Mouse (Mus musculus) cerebellum, postnatal 36 days (tissue): ENCODE data around the gene St6galnac3.

Experiments used
- DNase-seq, 2 experiments: peaks; one replicate each; pipeline ENCODE4 v3.0.0; 2021 to 2022; ENCODE audit warnings: mixed read lengths in 2 of 2

The St6galnac3 gene

DNA sequence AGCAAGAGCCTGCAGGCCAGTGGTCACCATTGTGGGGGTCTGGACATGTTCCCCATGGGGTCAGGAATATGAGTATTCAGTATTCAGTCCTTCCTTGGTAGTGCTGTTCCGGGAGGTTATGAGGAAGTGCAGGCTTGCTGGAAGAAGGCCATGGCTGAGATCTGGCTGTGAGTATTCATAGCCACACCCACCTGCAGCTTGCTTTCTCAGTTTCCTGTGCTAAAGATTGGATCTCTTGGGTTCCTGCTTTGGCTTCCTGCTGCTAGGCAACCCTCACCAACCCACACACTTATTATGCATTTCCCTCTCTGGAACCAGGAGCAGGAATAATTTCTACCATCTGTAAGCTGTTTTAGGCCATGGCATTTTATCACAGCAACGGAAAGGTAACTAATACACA, 267.8 kb downstream of the St6galnac3 start:
- DNase-seq = no peak

DNA sequence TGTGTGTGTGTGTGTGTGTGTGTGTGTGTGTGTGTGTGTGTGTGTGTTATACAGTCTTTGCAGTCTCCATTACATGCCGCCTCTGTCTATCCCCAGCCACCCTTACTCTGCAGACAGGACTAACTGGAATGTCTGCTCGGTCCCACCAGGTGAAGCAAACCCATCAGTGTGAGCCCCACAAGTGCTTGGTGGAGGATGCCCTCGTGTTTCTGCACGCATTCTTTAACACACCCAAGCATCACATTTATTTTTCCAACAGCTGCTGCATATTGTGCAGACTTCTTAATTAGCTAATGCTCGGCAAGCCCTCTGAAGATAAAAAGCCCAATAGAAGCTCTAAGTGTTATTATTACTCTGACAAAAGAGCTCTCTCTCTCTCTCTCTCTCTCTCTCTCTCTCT, 268.7 kb downstream of the St6galnac3 start:
- no peak for DNase-seq

DNA sequence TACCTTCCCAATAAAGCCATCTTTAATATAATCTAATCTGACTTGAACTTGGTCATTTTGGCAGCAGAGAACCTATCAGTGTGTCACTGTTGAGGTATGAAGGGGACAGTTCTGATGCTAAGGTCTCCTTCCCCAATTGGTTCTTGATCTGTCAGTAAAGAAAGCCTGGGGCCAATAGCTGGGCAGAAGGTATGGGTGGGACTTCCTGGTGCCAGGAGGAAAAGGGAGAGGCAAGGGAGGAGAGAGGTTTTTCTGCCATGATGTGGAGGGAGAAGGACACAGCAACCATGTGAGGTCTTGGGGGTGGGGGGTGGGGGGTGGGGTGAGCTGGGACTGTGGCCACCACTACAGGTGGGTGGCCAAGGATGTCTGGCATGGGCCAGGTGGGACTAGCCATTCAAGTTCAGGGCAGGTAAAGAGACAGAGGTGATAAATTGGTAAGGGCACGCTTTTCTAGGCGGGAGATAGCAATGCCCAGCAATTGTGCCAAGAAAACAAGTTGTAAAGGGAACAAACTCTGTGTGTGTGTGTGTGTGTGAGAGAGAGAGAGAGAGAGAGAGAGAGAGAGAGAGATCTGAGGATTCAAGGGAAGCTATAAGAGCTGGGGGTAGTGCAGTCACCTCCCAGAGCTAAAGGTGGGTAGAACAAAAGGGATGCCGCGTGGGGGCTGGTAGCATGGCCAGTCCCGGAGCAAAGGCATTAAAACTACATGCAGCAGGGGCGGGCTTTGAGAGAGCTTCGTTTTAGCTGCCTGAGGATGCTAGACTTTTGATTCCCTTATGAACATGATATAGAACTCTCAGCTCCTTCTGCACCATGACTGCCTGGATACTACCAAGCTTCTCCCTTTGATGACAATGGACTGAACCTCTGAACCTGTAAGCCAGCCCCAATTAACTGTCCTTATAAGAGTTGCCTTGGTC, 271.6 kb downstream of the St6galnac3 start:
- no peak for DNase-seq

DNA sequence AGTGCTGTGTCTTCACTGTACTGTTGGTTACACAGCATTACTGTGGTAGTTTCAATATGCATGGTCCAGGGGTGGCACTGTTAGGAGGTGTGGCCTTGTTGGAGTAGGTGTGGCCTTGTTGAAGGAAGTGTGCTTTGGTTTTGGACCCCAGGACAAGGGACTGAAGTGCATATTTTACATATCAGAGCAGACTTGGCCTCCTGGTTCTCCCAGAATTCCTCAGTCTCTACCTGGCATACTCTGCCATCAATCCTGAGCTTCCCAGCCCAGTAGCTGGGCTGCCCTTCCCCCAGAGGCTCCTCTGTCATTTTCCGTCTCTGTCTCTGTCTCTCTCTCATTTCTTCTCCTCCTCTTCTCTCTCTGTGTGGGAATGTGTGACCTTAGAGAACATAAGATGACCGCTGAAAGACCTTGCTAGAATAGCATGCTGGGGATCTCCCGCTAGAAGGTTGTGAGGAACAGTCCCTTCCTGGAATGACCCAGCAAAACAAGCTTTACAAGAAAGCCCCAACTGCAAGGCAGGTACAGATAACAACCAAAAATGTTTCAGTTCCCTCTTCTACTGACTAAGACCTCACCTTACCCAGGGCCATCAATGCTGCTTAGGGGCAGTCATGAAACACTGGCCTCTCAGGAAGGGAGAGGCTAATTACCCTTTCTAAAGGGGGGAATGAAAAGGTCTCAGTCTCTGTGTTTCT, 272.5 kb downstream of the St6galnac3 start:
- DNase-seq = no peak

DNA sequence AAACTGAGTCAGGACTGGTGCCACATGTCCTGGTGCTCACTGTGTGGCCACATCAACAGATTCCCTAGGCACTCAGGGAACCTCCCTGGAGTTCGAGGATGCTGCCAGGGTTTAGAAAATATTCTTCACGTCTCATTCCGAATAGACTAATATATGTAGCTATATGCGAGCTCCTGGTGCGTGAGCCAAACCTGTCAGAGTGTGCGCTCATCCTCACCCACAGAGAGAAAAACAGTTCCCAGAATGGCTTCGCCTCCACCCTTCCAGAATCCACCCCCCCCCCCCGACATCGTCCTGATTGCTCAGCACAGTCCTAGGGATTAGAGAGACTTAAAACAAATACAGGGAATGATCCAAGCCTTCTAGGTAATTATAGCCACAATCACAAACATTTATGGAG, 283.6 kb downstream of the St6galnac3 start:
- no peak for DNase-seq

DNA sequence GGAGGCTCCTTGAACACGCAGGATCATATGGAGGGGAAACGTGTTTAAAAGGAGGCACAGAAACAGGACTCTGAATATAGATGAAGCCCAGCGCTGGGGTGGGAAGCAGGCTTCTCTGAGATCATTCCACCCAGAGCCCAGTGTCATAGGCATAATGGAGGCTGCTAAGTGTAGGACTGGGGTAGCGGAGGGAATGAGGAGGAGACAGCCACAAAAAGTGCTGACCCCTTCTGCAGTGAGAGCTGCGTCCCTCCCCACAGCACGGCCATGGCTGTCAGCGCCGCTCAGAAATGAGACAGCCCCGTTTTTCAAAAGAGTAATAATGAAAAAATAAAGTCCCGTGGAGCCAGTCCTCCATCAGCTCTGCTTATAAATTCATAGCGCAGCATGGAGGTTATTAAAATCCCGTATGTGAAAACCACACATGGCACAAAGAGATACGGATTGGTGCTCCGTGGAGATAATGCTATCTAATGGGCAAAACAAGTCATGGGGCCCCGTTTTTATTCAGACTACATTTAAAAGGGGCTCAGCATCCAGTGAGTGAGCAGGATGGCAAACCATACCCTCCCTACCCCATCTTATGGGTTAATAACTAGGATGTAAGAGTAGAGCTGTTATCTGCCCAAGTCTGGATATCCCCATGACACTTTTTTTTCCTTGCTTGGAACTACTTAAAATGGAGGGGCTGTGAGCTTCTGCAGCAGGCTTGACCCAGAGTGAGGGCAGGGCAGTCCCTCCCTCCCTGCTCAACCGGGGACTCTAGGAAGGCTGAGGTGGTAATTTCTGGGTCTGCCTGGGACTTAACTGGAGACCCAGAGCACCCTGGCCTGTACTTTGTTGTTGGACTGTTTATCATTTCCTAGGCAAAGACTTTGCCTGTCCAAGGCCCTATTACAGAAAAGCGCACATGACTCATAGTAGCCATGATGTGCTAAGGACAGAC, 288.6 kb downstream of the St6galnac3 start:
- DNase-seq = no peak

DNA sequence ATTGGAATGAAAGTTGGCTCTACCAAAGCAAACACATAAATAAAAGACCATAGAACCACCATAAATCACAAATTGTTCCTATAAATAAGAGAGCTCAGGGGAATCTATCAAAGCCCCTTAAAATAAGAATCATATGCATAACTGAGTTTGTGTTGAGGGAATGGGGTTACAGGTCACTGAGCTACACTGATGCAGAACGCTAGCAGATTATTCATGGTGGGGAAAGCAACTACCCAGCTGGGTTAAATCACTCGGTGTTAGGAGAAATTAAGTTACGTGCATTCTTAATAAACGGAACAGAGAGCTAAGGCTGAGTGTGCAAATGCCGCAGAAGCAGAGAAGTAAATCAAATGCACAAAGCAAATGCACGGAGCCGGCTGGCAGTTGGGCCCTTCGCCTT, 292.0 kb downstream of the St6galnac3 start:
- DNase-seq = no peak

DNA sequence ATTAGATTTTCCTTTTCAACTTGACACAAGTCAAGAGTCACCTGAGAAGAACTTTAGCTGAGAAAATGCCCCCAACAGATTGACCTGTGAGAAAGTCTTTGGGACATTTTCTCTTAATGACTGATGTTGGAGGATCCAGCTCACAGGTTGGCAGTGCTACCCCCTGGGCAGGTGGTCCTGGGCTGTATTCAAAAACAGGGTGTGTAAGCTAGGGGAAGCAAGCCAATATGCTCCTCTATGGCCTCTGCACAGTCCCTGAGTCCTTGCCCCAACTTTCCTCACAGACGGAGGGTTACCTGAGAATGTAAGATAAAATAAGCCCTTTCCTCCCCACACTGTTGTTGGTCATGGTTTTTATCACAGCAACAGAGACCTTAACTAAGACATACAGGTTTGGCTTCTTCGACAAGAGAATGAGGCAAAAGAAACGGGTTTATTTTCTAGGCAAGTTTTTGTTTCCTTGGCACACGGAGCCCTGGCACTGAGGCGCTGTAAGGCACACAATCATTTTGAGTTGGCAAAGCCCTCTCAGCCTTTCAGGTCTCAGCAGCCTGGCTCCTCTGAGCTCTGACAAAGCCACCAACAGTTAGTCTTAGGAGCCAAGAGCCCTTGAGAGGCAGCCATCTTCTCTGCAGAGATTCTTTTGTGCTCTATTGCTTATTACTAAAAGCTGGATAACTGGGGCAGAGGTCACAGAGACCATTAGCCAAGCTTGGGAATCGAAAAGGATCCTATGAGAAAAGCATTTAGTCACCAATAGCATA, 292.7 kb downstream of the St6galnac3 start:
- no peak for DNase-seq

DNA sequence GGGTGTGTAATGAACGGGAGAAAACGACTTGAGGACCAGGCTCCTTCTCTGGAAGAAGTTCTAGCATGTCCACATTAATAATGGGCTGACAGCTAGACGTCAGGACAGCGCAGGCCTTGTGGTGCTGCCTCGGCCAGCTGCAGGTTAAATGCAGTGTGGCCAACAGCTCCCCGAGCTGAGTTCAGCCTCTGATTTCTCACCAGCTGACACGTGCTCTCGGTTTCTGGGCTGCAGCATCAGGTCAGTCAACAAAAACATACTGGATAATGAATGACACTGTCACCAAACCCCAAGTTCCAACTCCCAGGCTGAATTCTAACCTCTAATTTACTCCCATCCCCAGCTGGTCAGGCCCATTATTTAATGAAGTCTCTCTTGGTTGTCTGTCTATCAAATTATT, 295.1 kb downstream of the St6galnac3 start:
- DNase-seq = no peak

DNA sequence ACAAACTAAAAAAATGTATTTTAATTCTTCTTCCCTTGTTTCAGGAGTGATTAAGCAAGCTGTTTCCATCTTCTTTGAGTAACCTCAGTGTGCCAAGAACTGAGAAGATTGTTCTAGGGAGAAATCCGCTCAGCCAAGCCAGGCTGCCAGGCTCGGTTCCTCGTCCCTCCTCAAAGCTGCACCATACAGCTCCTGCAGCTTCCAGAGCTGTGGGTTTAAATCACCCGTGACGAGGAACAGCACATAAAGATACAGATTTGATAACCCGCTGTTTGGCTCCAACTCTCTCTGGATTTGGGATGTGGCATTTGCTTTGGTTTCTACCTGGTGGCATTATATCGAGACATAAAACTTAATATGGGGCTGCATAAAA, 303.1 kb downstream of the St6galnac3 start:
- DNase-seq = no peak

DNA sequence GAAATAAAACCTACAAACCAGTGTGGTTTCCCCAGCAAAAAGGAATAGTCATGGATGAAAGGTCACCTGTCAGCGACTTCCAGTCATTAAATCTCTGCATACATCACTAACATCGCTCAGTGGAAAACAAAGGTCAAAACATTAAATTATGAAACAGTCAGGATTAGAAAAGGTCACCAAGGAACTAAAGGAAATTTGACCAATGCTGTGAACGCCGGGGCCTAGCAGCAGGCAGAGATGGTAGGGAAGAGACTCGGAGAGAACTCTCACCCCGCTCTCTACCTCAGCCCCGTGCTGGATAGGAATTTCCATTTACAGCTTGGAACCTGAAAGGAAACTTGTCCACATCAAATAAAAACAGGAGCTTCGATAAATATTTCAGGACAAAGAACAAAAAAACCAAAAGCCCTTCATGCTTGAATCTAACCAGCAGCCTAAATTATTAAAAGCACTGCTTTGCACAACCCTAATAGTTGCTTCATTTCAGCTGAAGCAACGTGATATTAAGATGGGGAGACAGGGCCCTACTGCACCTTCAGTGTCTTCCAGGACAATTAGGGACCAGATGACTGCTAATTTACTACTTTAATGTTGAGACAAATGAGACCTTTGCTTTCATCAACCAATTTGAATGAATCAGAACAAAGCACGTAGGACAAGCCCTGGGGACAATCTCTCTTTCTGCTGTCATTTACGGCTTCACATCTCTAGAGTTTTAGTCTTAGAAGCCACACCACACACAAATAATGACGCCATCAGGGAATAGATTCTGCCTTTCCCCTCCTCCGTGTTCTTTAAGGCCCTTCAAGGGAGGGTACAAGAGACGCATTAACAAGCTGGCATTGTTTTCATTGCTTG, 303.7 kb downstream of the St6galnac3 start:
- DNase-seq = no peak

DNA sequence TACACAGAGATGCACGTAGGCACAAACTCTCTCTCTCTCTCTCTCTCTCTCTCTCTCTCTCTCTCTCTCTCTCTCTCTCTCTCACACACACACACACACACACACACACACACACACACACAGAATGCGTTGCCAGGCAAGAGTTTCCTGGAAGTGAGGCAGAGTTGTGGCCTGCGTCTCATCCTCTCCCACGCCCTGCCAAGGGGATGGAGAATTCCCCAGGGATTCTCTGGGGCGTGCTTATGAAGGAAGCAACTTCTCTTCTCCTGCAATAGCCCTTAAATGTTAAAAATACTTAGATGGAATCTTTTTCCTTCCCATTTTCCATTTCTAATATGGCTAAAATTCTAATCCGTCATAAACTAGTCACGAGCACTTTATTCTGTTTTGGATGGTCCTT, 305.6 kb downstream of the St6galnac3 start:
- no peak for DNase-seq

DNA sequence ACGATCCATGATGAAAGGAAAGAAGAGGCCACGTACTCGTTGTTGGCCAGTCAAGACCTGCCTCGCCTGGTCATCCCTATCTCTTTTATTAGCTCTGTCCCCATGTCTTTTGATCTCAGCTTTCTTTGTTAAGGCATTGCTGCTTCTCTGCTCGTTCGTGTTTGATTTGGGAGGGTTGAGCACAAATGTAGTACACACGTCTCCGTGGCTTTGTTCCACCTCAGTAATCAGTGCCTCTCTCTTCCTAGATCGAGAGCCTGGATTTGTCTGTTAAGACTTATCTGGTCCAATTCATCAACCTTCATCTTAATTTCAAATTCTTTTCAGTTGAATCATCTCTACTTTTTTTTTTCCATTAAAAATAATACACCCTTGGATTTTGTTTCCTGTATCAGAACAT, 308.0 kb downstream of the St6galnac3 start:
- DNase-seq = no peak

DNA sequence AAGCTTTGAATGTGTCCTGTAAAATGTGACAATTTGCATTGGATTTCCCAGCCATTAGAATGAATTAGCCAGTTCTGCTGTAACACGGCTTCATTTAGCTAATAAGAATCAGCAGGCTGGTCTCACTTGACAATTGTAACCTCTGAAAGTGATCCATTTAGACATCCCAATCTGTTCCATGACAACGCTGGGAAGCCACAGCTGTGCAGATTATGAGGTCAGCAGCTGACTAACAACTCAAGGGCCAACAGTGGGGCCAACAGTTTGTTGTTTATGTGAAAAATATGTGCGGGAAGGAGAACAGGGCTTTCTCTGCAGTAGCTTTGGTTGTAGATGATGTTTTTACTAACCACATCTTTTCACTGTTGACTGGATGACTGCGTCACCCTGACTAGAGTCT, 308.6 kb downstream of the St6galnac3 start:
- no peak for DNase-seq

DNA sequence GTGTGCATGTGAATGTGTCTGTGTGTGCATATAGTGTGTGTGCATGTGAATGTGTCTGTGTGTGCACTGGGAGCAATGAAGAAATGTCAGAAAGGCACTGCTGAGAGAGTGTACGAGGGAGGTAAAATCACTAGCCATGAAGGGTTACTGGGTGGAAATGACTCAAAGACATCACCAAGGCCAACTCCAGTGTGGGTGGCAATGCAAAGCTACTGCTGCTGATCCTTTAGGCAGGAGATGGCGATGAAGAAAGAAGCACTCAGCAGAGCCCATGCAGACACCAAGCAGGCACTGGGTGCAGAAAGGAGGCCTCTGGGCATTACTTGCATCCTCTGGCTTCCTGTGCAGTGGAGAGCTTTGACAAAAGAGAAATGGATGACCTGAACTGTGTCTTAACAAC, 310.8 kb downstream of the St6galnac3 start:
- no peak for DNase-seq

DNA sequence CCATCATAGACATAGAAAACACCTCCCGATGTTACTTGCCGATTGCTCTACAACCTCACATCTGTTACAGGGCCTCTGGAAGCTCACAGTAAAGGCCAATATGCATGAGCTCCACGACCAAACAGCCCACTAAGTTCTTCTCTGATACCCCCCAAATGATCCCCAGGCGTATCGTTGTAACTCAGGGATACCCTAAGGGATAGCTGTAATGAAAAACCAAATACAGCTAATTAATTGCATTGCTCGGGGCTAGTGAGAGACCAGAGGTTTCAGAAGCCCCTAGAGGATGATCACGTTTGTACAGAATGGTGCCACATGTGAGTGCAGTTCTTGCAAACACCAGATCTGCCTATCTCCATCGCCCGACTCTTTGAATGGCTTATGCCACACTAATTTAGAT, 315.7 kb downstream of the St6galnac3 start:
- no peak for DNase-seq

DNA sequence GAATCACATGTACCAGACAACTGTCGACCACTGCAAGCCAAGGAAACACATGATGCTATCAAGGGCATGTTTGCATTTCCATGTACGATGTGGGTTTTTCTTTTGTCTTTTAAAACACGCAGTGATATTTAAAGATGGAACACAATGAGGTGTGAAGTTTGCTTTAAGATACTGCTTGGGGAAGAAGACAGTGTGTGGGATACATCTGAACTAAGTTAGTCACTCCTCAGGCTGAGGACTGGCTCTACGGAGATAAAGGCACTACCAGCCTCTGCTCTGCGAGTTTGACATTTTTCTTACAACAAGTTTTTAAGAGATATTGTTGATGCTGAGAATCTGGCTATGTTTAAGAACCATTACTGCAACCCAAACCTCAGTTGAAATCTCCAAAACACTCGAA, 316.6 kb downstream of the St6galnac3 start:
- no peak for DNase-seq

DNA sequence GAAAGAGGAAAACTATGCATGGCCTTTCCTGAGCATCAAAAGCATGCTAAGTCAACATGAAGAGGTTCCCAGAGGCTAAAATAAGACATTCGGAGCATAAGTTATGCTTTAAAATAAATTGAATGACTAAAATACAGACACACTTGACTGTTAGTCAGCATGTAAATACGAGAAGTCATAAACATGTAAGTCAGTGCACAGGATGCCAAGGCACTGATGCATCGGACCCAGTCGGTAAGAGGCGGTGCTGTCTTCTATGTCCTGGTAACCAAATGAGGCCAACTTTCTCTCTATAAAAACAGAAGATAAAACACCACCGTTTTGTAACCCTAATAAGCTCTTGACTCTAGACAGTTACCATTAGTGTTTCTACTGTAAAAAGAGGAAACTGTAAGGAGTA, 317.3 kb downstream of the St6galnac3 start:
- no peak for DNase-seq

DNA sequence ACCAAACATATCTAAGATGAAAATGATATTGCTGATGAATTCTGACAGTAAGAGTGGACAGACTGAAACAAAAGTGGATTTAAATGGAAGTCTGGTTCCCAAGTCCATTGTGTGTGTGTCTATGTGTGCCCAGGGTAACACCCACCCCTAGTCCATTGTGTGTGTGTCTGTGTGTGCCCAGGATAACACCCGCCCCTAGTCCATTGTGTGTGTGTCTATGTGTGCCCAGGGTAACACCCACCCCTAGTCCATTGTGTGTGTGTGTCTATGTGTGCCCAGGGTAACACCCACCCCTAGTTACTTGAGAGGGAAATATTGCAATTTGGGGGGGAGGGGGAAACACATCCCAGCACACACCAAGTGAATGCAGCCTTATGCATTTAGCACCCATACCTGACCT, 318.1 kb downstream of the St6galnac3 start:
- DNase-seq = no peak

DNA sequence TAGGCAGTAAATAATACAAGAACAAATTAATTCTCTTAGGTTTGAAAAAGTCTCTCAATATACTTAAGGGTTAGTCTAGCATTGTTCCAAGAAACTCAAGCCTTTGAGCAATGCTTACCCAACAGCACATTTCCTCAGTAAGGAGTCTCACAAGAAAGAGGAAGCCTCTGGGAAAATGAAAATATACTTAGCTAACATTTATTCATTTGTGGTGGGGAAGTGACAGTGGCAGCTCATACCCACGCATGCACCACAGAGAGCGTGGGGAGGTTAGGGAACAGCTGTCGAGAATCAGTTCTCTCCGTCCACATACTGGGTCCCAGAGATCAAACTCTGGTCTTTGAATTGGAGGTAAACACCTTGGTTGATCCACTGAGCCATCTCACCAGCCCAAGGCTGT, 318.8 kb downstream of the St6galnac3 start:
- no peak for DNase-seq

DNA sequence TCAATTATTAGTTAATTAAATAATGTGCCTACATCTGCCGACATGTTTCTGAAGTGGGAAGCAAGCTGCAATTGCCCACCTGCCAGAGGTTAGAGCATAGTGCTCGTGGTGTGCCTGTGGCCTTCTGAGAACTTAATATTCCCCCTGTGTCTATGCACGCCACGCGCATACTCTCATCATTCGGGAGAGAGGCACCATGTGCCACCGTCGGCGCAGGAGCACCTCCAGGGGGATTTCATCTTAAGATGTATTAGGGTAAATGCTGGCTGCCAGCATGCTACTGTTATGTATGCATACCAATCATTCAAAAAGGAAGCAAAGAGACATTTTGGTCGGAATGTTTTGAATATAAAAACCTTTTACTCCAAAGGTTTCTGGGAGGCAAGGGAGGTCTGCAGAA, 319.3 kb downstream of the St6galnac3 start:
- DNase-seq = no peak
